Mouse (Mus musculus) intestine, embryonic 16.5 days (tissue): Measurements from ENCODE around the gene Zfp13. TPM values are rescaled to one million over a fixed set of nuclear protein-coding genes. Genes with fewer than 3 reads are reported as not detected.

Experiments used
- ATAC-seq: fragments of 200-750 bp; cut with Nextera tagmentation; 2 replicates; pipeline ENCODE4 v1.8.0; 2017; ENCODE audit warnings: moderate TSS enrichment, moderate library complexity
- H3K27ac ChIP-seq: fragments of 300-500 bp; sonication (generic); 2 replicates; pipeline ENCODE4 v1.5.1; 2014; ENCODE audit warnings: mild to moderate bottlenecking, low read length
- H3K27me3 ChIP-seq: fragments of 300-500 bp; sonication (generic); replicated peaks from 2 replicates; pipeline ENCODE4 v1.6.1; 2014; ENCODE audit warnings: low read length, control low read depth, mixed read lengths; ENCODE audit not compliant: control insufficient read depth, insufficient read depth
- H3K36me3 ChIP-seq: fragments of 300-500 bp; sonication (generic); 2 replicates; pipeline ENCODE4 v1.6.1; 2014; ENCODE audit warnings: low read length, control low read depth; ENCODE audit not compliant: control insufficient read depth, insufficient read depth
- H3K4me1 ChIP-seq: fragments of 300-500 bp; sonication (generic); 2 replicates; pipeline ENCODE4 v1.6.1; 2014; ENCODE audit warnings: low read length, control low read depth, mixed read lengths; ENCODE audit not compliant: control insufficient read depth, insufficient read depth
- H3K4me2 ChIP-seq: fragments of 300-500 bp; sonication (generic); 2 replicates; pipeline ENCODE4 v1.6.1; 2014; ENCODE audit warnings: low read depth, low read length, control low read depth
- H3K4me3 ChIP-seq: fragments of 300-500 bp; sonication (generic); 2 replicates; pipeline ENCODE4 v1.5.1; 2014; ENCODE audit warnings: mild to moderate bottlenecking, low read length
- H3K9ac ChIP-seq: fragments of 300-500 bp; sonication (generic); 2 replicates; pipeline ENCODE4 v1.6.1; 2014; ENCODE audit warnings: low read depth, low read length
- H3K9me3 ChIP-seq: fragments of 300-500 bp; sonication (generic); 2 replicates; pipeline ENCODE4 v1.6.1; 2016; ENCODE audit warnings: low read length, control low read depth; ENCODE audit not compliant: control insufficient read depth
- WGBS: fragments of 180-500 bp; shearing (Covaris S2); extraction: QIAGEN DNeasy Blood & Tissue Kit; methylation state at CpG from one replicate; pipeline ENCODE4 v1.1.7; 2014; 5-methylcytosine and 5-hydroxymethylcytosine counted together
- polyA plus RNA-seq: library from polyadenylated mRNA; unstranded; fragments of >200 nt; fragmentation: Nextera tagmentation; extraction: Ambion mirVana; gene quantifications from 2 replicates; pipeline ENCODE4 v1.2.1, GENCODE M21; 2015

Zfp13 gene
- polyA plus RNA-seq, 1 experiment from 2014 or later = 8.8 TPM

DNA sequence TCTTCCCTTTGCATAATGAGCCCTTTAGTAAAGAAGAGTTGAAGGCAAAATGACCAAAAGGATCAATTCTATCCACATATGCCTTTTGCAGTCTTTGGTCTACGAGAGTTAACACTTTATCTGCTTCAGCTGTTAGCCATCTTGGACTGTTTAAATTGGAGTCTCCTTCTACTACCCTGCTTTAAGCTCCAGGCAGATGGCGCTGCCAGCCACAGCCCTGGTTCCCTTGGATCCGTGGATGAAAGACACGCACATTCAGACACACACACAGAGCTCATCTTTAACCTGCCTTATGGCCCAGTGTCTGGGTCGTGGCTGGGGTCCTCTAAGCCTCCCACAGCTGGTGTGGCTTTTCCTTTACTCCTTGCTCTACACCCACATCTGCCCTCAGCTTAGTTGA is 28.2 kb downstream of the Zfp13 start:
- Histone ChIP-seq H3K36me3 (peaks cover 14% of the 10 kb centered on the region), H3K4me2 (no peak overlapping the region), H3K27me3 (no peaks in the 10 kb centered on the region), H3K9me3 (peaks cover 6% of the 10 kb centered on the region; the same call in 1 of the 2 replicates), H3K4me3 (no peak overlapping the region), H3K27ac (no peak overlapping the region), H3K4me1 (no peaks in the 10 kb centered on the region), H3K9ac (no peak overlapping the region)
- WGBS = 22% methylated on average over 5 of the region's 5 CpGs
- no peak for ATAC-seq

DNA sequence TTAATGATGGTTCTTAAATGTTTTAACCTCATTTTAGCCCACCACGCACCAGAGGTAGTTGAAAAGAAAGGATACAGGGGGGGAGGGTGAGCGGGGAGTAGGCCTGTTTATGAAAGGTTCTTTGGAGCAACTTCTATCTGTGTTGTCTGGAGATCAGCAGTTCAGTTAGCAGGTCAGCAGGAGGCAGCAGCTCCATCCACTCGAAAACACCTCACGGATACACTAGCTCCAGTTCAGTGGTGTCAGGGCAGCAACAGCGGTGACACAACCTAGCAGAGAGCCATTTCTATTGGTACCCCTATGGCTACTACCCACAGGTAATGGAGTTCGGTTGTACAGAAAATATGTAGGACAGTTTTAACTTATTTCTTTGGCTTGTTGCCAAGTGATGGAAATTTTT is 29.3 kb downstream of the Zfp13 start:
- no peak for ATAC-seq
- Histone ChIP-seq H3K4me2 (no peak overlapping the region), H3K27me3 (no peaks in the 10 kb centered on the region), H3K9me3 (no peaks in the 10 kb centered on the region), H3K4me1 (peaks cover 3% of the 10 kb centered on the region), H3K36me3 (0 out of 2 replicates have a peak, but pooled peaks cover 7% of the 10 kb centered on the region), H3K4me3 (no peak overlapping the region), H3K27ac (no peak overlapping the region), H3K9ac (no peak overlapping the region)
- WGBS = 31% methylated on average over 6 of the region's 6 CpGs

DNA sequence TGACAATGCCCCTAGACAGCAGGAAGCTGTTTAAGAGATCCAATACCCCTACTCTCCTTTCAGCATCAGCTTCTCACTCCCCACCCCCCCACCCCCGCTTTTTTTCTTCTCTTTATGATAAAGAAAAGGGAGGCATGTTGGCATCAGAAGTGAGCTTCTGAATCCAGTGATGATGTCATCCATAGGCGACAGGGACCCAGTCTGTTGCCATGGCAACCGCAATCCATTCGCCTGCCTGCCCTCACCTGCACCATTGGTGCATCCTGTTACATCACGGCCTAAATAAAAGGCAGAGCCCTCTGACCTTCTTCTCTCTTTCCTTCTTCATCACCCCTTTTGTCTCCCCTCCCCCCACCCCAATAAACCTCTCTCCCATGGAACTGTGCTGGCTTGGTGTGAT is 30.9 kb downstream of the Zfp13 start:
- no peak for ATAC-seq
- H3K4me2 ChIP-seq = no peak overlapping the region
- no peaks in the 10 kb centered on the region for H3K27me3 ChIP-seq
- no peaks in the 10 kb centered on the region for H3K36me3 ChIP-seq
- no peak overlapping the region for H3K4me3 ChIP-seq
- no peak overlapping the region for H3K27ac ChIP-seq
- H3K9me3 ChIP-seq = no peaks in the 10 kb centered on the region
- 44% methylated on average over 5 of the region's 5 CpGs for WGBS
- H3K9ac ChIP-seq = no peak overlapping the region
- H3K4me1 ChIP-seq = peaks cover 7% of the 10 kb centered on the region

DNA sequence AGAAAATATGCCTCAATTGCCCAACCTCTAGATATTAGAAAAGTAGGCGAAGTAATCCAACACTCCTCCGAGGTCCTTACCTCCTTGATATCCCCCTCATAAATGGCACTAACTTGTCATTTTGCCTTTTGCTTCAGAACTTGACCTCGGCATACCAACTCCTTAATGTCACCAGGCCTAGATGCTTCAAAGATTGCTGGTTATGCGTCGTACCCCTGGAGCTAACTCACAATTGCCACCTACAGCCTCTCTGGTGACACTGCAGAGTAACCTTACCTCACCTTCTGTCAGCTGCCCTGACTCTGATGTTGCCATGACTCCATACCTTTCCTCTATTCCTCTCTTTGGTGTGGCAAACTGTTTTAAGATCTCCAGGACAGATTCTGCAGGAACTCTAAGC is 32.5 kb downstream of the Zfp13 start:
- Histone ChIP-seq H3K4me2 (no peak overlapping the region), H3K27me3 (no peaks in the 10 kb centered on the region), H3K9me3 (no peaks in the 10 kb centered on the region), H3K36me3 (no peaks in the 10 kb centered on the region), H3K4me3 (no peak overlapping the region), H3K9ac (no peak overlapping the region), H3K27ac (no peak overlapping the region), H3K4me1 (peaks cover 12% of the 10 kb centered on the region)
- WGBS = 49% methylated on average over 5 of the region's 5 CpGs
- no peak for ATAC-seq

DNA sequence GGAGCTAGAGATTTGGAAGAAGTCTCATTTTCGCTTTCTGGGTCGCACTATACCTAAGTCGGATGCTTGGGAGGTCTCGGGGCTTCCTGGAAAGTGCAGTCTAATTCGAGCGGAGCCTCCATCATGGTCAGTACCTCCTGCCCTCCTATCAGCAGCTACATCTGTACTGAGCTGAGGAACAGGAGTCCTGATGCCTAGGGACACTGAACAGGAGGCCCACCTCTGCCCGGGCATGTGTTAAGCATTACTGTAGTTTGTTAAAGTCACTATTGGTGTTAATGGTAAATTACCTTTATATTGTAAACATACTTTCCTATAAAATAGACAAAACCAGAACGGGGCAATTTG is 34.9 kb downstream of the Zfp13 start:
- Histone ChIP-seq H3K9me3 (no peaks in the 10 kb centered on the region), H3K27ac (peak overlapping the region; percentile 98), H3K27me3 (no peaks in the 10 kb centered on the region), H3K9ac (peak overlapping the region; percentile 98), H3K4me1 (peaks cover 12% of the 10 kb centered on the region), H3K4me2 (peak overlapping the region; percentile 74), H3K36me3 (peaks cover 4% of the 10 kb centered on the region; the same call in 1 of the 2 replicates), H3K4me3 (peak overlapping the region; percentile 90)
- 0% methylated on average over 8 of the region's 8 CpGs for WGBS
- peak; percentile 86 for ATAC-seq

DNA sequence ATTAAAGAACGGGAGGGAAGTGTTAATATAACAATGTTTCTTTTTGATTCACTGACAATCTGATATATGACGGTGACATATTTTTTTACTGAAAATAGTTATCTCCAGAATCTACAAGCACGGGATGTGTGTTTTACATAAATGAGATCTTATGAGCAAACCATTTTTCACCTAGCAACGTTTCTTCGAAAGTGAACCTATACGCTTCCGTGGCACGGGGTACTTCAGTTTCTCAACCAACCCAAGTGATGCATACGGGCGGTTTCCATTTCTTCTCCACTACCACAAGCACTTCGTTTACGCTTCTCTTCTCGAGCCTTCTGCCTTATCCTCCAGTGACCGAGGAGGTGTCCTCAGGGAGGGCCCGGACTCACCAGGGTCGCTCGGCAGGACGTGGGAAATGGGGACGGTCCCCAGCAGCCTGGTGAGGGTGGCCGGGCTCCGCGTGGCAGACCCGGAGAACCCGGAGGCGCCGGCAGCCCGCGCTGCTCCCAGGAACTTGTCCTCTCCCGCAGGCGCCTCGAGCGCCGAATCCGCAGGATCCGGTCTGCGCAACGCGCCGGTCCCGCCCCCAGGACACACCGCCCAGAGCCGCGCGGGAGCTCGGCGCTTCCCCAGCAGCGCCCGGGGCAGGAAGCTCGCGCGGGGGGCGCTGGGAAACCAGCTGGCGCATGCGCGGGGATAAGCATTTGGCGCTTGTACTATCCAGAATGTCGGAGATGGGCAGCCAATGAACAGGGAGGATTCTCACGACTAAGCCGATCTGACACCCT is 35.5 kb downstream of the Zfp13 start, which contains the start of gene Zfp213:
Zfp213 (minus strand) TSS at position 644 of the 773 bp plus-strand sequence.
- Histone ChIP-seq H3K9ac (peak within 1 kb of the TSS; percentile 98), H3K27me3 (no peaks in the 10 kb centered on the region), H3K9me3 (no peaks in the 10 kb centered on the region), H3K4me1 (peaks cover 12% of the 10 kb centered on the region), H3K27ac (peak within 1 kb of the TSS; percentile 98), H3K4me3 (peak within 1 kb of the TSS; percentile 90), H3K4me2 (peak within 1 kb of the TSS; percentile 74), H3K36me3 (peaks cover 4% of the 10 kb centered on the region; the same call in 1 of the 2 replicates)
- under 1% methylated on average over 59 of the region's 59 CpGs for WGBS
- peak; percentile 99 for ATAC-seq

DNA sequence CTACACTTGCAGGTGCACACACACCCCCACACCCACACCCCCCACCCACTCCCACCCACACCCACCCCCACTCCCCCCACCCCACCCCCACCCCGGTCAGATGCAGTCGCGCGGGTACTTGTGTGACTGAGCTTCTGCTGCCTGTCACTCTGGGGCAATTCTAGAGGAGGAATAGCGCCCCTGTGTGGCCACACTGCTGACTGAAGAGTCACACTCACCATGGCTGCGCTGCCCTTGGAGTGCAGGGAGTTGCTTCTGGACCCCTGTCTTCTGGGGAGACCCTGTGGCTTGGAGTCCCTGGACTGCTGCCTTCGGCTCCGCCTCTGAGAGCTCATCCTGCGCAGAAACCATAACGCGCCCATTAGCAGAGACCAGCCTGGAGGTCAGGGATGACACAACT is 39.5 kb downstream of the Zfp13 start:
- Histone ChIP-seq H3K9me3 (no peaks in the 10 kb centered on the region), H3K27me3 (no peaks in the 10 kb centered on the region), H3K4me3 (no peak overlapping the region), H3K4me2 (no peak overlapping the region), H3K9ac (no peak overlapping the region), H3K36me3 (peaks cover 23% of the 10 kb centered on the region), H3K4me1 (peaks cover 11% of the 10 kb centered on the region), H3K27ac (no peak overlapping the region)
- no peak for ATAC-seq
- 59% methylated on average over 11 of the region's 11 CpGs for WGBS

DNA sequence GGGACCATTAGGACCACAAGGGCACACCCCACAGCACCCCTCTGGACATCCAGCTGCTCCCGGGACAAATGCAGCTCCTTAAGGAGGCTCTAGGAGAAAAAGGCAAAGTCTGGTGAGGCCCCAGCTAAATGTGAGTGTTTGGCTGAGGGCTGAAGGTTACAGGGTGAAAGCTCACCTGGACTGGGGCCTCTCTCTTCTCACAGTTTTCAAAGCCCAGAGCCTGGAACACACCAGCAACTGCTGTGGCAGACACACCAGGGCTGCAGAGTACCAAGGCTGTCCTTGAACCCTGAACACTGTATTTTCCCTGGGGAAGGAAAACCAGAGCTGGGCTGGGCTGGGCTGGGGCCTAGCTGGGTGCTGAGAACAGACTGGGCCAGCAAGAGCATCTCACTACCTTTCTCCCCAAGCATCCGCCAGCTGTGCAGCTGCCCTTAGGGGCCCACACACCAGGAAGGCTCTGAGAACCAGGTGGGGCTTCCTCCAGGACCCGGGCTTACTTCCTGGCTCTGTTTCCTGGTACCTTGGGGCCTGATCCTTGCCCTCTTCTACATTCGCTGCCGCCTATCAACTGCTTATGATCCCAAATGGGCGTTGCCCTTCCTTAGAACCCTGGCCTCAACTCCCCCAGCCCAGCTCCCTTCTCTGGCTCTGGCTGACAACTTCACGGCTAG is 43.9 kb downstream of the Zfp13 start:
- peak overlapping the region; percentile 54 for H3K9ac ChIP-seq
- peak overlapping the region; percentile 12 for H3K4me3 ChIP-seq
- H3K9me3 ChIP-seq = no peaks in the 10 kb centered on the region
- H3K27ac ChIP-seq = peak overlapping the region; percentile 67
- peak overlapping the region; percentile 28 for H3K4me2 ChIP-seq
- peaks cover 10% of the 10 kb centered on the region for H3K4me1 ChIP-seq
- no peaks in the 10 kb centered on the region for H3K27me3 ChIP-seq
- peaks cover 19% of the 10 kb centered on the region for H3K36me3 ChIP-seq
- 66% methylated on average over 7 of the region's 7 CpGs for WGBS
- peak; percentile 75 for ATAC-seq

DNA sequence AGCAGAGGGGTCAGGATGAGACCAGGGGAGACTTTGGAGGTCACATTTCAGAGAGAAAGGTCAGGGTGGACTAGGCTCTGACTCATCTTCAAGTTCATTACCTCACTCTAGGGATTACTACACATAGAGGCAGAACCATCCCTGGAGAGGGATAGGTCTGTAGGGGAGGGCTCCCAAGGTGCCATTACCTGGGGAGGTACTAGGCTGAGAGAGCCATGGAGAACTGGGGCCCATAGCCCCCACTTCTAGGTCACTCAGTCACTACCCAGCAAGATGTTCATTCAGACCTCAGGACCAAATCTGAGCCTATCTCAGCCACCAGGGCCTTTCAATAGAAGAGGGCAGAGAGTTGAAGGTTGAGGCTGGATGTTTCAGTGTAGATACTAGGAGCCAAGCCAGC is 45.0 kb downstream of the Zfp13 start:
- Histone ChIP-seq H3K36me3 (peaks cover 19% of the 10 kb centered on the region), H3K4me1 (peaks cover 14% of the 10 kb centered on the region), H3K4me3 (no peak overlapping the region), H3K27me3 (no peaks in the 10 kb centered on the region), H3K9me3 (no peaks in the 10 kb centered on the region), H3K27ac (no peak overlapping the region), H3K4me2 (no peak overlapping the region), H3K9ac (no peak overlapping the region)
- ATAC-seq = no peak
